Mouse (Mus musculus) 3T3-L1 (cell line): Measurements from ENCODE around the gene Gtf2h1.
"Not testable (repeated sequence)": the region's sequence is repeated elsewhere in the genome, so short reads cannot be mapped to it uniquely, and the experiment has no call there.

Experiments used
- DNase-seq: peaks from one replicate; pipeline ENCODE4 v3.0.0-alpha.2; 2015; ENCODE audit warnings: low read depth, low spot score

Gtf2h1 gene

DNA sequence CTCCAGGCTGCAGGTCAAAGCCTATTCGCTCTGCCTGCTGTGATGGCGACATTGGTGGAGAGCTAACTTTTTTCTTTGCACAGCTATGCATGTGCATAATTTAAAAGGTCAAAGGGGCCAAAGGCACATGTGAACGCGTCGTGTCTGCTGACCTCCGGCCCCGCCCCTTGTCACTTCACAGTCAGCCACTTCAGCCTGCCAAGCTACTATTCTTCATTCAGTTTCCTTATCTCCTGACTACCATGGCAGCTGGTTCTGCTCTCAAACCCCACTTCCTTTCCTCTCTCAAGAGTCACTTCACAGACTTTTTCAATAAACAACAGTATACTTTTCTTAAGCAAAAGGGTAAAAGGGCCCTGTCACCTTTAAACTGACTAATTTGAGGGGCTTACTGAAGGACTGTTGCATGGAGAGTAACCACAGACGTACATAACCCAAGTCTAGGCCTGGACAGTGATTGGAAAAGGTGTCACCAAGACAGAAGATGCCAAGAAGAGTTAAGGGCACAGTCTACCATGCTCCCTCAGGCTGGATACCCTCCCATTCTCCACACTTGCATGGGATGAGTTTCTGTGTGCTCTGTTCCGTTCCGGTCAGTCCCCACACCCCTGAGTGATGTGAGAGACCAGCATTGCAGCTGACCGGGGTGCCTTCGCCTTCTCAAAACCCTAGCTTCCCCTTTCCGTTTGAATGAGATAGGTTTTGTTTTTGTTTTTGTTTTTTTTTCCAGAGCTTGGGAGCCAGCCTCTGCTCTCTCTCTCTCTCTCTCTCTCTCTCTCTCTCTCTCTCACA, 35.1 kb downstream of the Gtf2h1 start:
- no peak for DNase-seq

GRCm38 (mm10) chr7:46831693-46832092, 35.8 kb downstream of the Gtf2h1 start:
- no peak for DNase-seq

GRCm38 (mm10) chr7:46832112-46832810, 36.4 kb downstream of the Gtf2h1 start:
- not testable (repeated sequence) for DNase-seq

- DNase-seq: peak; percentile 57
These were observed 37.4 kb downstream of the Gtf2h1 start for GRCm38 (mm10) chr7:46833266-46833665.

DNA sequence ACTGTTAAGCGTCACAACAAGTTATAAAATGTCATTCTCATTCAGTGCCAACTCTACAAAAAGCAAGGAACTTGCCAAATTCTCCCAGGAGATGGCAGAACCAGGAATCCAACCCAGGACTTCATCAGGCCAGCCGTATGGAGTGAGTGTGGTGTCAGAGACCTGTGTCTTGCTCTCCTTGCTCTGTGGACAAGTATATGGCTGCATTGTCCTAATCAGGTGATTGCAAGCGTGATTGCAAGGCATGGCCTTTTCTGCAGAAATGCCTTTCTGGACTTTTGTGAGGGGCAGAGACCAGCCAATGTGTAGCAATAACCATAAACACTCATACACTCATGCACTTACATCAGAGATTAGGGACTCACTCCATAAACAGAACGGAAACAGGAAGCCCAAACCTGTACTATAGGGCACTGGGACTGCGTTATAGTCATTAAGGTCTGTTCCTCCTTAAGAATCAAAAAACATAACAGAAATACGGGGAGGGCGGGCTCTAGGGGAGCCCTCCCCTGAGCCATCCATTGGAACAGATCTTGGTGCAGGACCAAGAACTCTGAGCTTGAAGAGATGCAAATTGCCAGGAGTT, 37.9 kb downstream of the Gtf2h1 start:
- DNase-seq: no peak

- no peak for DNase-seq
These were observed 39.2 kb downstream of the Gtf2h1 start for GRCm38 (mm10) chr7:46834994-46835610.

DNA sequence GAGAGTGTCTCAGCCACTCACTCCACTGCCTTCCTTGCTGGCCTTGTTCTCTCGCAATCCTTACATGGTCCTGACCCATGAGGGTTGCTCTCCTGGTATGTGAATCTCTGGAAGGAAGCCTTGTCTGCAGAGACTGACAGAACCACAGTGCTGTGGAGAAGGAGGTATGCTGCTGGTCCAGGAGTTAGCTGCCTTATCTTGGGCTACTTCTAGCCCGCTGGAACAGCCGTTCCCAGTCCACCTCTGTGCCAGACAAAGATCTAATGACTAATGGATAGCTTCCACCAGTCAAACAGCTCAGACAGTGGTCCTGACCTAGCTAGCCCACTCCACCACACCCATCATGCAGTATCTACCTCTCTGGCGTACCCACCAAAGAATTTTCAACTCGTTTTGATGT, 40.5 kb downstream of the Gtf2h1 start:
- DNase-seq: no peak

GRCm38 (mm10) chr7:46837073-46837472, 41.2 kb downstream of the Gtf2h1 start:
- DNase-seq: no peak

- DNase-seq: peak; percentile 74
These were observed 42.3 kb downstream of the Gtf2h1 start for GRCm38 (mm10) chr7:46838104-46838671.

DNA sequence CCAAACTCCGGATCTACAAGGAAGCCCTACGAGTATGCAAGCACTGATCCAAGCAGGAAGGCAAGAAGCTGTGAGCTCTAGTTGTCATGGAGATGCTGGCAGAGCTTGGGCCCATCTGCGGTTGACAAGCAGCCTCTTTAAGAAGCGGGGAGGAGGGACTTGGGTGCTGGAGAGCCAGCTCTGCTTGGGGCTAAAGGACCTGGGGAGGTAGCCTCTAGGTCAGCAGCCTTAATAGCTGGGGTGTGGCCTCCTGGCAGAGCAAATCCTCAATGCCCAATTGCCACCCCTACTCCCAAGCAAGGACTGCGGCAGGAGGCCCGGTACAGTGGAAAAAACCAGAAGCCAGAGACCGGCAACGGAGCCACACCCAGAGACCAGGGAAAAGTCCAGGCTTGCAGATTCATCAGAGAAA, 43.0 kb downstream of the Gtf2h1 start:
- DNase-seq: peak; percentile 97

DNA sequence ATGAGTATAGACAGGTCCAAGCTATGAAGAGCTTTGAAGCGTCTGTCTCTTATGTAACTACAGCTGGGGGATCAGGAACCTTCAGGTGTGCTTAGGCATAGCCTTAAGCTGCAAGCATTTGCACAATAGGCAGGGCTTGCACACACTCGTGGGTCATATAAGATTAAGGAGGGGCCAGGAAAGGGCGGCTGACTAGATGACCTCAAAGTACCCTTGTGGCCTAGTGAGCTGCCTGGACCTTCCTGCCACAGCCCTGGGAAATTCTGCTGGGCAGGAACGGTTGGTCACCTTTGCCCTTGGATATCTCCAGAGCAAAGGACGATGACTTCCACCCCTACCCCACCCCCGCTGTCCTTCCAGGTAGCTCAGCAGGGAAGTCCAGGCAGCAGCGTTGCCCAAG, 43.5 kb downstream of the Gtf2h1 start:
- DNase-seq: no peak

DNA sequence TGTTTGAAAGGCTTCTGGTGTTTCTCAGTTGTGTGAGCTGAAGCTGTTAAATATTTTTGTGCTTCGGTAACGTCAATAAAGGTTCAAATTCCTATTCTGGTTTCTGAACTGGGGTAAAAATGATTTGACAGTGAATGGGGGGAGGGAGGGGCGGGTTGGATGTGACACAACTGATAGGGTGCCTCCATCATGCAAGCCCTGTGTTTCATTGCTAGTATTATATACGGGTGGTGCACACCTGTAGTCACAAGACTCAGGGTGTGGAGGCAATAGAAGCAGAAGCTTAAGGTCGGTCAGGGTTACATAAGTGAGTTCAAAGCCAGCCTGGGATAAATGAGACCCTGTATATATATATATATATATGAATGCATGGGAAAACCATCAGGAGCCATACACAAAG, 44.0 kb downstream of the Gtf2h1 start:
- no peak for DNase-seq

GRCm38 (mm10) chr7:46840326-46840725, 44.4 kb downstream of the Gtf2h1 start:
- DNase-seq: no peak

DNA sequence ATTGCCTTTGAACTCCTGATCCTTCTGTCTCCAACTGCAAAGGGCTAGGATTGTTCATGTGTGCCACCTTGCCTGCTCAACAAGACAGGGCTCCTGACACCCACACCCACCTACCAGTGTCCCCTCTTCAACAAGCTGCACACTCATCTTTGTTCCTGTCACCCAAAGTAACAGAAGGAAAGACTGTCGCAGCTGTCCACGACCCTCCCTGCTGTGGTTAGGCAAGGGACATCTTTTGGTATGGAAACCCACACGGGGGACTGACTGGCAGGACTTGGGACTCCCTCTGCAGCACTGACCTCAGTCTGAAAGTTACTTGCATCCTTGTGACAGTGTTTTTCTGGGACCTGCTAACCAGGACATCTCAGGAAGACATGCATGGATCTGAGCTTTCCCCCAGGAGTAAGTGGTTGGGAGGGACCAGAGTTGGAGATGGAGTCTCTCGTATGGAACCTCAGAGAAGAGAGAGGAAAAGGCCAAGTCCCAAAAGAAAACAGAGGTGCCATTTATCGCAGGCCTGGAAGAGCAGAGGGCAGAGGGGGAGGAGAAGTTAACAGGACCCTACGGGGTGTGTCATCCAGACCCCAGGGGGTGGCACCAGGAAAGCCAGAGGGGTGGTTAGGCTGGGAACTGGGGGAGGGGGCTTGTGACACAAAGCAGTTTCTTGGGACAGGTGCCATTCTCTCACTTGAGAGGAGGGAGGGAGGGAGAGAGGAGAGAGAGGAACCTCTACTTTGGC, 45.1 kb downstream of the Gtf2h1 start, which contains the start of gene Ldha:
TSS of gene Ldha (plus strand) at position 689 of the 739 bp plus-strand sequence.
- DNase-seq: no peak

GRCm38 (mm10) chr7:46842278-46842677, 46.4 kb downstream of the Gtf2h1 start:
- DNase-seq: no peak

DNA sequence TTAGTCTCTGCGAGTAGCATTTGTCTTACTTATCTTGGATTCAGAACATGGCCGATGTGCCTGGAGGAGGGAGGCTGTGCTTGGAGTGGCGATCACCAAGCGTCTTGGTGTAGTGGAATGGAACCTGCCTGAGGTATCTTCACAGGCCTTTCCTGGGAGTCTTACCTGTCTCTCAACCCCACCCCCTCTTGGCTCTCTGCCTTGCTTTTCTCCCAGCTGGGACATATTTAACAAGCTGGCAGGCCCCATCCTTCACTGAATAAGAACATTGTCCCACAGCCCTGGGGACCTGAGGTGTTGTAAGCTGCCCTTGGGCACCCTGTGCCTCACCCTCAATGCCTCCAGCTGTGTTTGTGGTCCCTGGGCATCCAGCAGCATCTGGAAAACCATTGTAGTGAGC, 47.7 kb downstream of the Gtf2h1 start:
- no peak for DNase-seq

- DNase-seq: peak; percentile 85
These were observed 49.5 kb downstream of the Gtf2h1 start for GRCm38 (mm10) chr7:46845211-46845977.

- peak; percentile 28 for DNase-seq
These were observed 50.1 kb downstream of the Gtf2h1 start for GRCm38 (mm10) chr7:46845978-46846485.

DNA sequence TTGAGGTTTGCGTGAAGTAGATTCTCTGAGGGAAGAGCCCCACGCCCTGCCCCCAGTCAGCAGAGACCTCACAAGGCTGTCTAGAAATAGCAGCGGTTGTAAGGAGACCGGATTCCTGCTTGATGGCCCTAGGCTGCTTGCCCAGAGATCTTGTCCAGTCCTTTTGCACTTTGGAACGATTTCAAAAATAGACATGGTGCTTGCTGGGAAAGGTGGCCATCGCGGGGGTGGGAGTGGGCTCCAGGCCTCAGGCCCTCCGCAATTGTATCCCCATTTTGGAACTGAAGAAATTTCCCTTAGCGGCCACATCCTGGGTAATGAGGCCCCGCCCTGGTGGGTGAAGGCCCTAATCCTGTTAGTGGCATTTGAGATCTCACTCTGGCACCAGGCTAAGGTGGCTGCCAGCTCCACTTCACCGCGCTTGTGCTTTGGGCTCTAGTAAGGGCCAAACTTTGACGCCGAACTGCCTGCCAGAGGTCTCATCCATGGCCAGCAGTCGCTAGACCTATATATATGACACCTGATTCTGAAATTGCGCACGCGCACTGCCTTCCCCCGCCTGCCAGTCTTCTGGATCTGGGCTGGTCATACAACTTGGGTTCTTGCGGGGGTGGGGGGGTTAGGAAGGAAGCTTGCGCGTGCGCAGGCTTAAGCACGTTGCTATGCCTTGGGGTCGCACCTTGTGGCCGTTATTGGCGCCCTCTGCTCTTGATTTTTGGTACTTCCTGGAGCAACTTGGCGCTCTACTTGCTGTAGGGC, 50.8 kb downstream of the Gtf2h1 start:
- peak; percentile 80 for DNase-seq
